In the genomic region with DNA sequence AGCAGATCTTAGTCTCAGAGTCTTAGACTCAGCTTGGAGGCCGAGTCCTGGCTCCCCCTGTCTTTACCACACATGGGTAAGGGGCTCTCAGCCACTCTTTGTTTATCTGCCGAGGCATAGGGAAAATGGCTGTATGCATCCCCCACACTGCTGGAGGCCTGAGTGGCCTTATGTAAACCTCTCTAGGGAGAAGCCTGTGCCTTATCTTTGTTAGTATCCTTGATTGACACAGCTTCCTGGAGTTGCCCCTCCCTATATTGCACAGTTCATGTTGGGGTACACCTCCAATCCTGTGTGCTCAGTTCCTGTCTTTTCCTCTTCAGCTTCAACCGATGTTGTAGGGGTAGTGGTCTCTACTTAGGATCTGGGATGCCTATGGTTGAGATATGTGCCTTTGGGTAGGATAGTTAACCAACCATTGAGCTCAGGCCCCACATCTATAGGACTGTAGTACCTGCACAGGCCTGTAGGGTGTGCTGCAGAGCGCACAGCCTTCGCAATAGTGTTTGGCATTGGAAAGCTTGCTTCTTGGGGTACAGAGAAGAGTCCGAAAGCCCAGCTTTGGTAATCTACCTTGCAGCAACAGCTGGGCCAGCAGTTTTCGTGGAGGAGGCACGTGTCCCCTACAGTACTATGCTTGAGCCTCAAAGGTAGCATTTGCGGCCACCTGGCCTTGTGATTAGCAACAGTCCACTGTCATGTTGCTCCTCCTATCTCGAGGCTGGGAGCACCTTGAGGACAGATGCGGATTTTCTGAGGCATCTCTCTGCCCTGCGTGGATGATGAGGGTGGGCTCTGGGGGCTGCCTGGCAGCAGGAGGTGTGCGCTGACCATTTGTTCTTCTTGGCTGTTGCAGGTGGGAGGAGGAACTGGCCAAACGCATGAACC, we compare ENCODE assay signal across 8 mouse cellular contexts. TPM values are rescaled to one million over a fixed set of nuclear protein-coding genes. Genes with fewer than 3 reads are reported as not detected.
DNase-seq lines count a peak whose midpoint lies in the region; ATAC-seq and TF ChIP-seq lines count a peak whose summit lies in the region.

A gene (plus strand): TSS at position 830 of the 888 bp plus-strand sequence.

- H3K4me3 ChIP-seq in embryonic fibroblast, embryonic 13.5 days (ENCODE audit: insufficient read depth, low read length), result no peak within 1 kb of the TSS
- no peak within 1 kb of the TSS for H3K4me3 ChIP-seq in intestine, postnatal 0 days (ENCODE audit: low read depth, low read length)
- no peak within 1 kb of the TSS for H3K4me3 ChIP-seq in lung, adult 2 months (replicated peaks; ENCODE audit: extremely low read depth, low read depth, low read length)

- peaks cover 10% of the 10 kb centered on the region for H3K36me3 ChIP-seq in intestine, postnatal 0 days (ENCODE audit: control insufficient read depth, insufficient read depth)

- H3K9ac ChIP-seq in intestine, postnatal 0 days (ENCODE audit: low read depth, low read length), result no peak within 1 kb of the TSS

- H3K4me1 ChIP-seq in embryonic fibroblast, embryonic 13.5 days (ENCODE audit: control insufficient read depth, insufficient read depth, low read length), result peaks cover 36% of the 10 kb centered on the region
- H3K4me1 ChIP-seq in intestine, postnatal 0 days (replicated peaks; ENCODE audit: control insufficient read depth, insufficient read depth, low read length), result peaks cover 14% of the 10 kb centered on the region
- H3K4me1 ChIP-seq in lung, adult 2 months (ENCODE audit: control insufficient read depth, insufficient read depth, low read length), result peaks cover 31% of the 10 kb centered on the region

- H3K4me2 ChIP-seq in intestine, postnatal 0 days (replicated peaks; ENCODE audit: low read depth), result 0 out of 2 replicates have a peak within 1 kb of the TSS, but pooled peaks have one; percentile 9

- no peak for TF ChIP-seq POLR2A in embryonic fibroblast, embryonic 13.5 days (IDR thresholded peaks at IDR 0.05; ENCODE audit: low read depth, low read length)
- TF ChIP-seq POLR2A in lung, adult 2 months (IDR thresholded peaks at IDR 0.05; ENCODE audit: borderline replicate concordance, extremely low read depth, low read depth, low read length), result no peak

- H3K27me3 ChIP-seq in intestine, postnatal 0 days (replicated peaks; ENCODE audit: control insufficient read depth, insufficient read depth, low read length), result 0 out of 2 replicates have a peak, but pooled peaks cover 6% of the 10 kb centered on the region

- H3K27ac ChIP-seq in embryonic fibroblast, embryonic 13.5 days (ENCODE audit: insufficient read depth, low read length), result peak within 1 kb of the TSS; percentile 99
- H3K27ac ChIP-seq in intestine, postnatal 0 days (ENCODE audit: low read depth, low read length), result peak within 1 kb of the TSS; percentile 63

- ATAC-seq in cerebellum, adult (ENCODE audit: insufficient number of reproducible peaks, low FRiP score, low TSS enrichment), result no peak
- ATAC-seq in intestine, postnatal 0 days, result no peak

- peak; percentile 63 for DNase-seq in cerebellum, adult 11 months
- DNase-seq in urinary bladder, postnatal 14 days (ENCODE audit: low spot score), result peak; percentile 58
- DNase-seq in urinary bladder, postnatal 10 days (ENCODE audit: low spot score), result no peak
- peak; percentile 70 for DNase-seq in lung, adult 2 months
- peak; percentile 33 to 73 for DNase-seq in spleen, adult 18-20 months

- TF ChIP-seq CTCF in embryonic fibroblast, embryonic 13.5 days (IDR thresholded peaks at IDR 0.05; ENCODE audit: borderline replicate concordance, insufficient read depth, low read length), result peak; percentile 70; the same call in 1 of the 2 replicates
- peak; percentile 95 for TF ChIP-seq CTCF in intestine, postnatal 0 days (IDR thresholded peaks at IDR 0.05; ENCODE audit: low read depth)
- peak; percentile 96 for TF ChIP-seq CTCF in lung, adult 2 months (IDR thresholded peaks at IDR 0.05; ENCODE audit: insufficient read depth, low read length)

- whole genome bisulfite sequencing in intestine, postnatal 0 days, result 54% methylated on average over 14 of the region's 14 CpGs
- WGBS in lung, adult 2 months, result 46% methylated on average over 14 of the region's 14 CpGs

- H3K9me3 ChIP-seq in intestine, postnatal 0 days (ENCODE audit: control insufficient read depth), result no peaks in the 10 kb centered on the region

RNA-seq across cellular contexts. Expression of the gene that starts here (rescaled TPM):
- not detected in 2 replicates for polyA plus RNA-seq in embryonic fibroblast, embryonic 13.5 days (2011; ENCODE audit: insufficient read length, low read depth, missing spikeins)
- not detected in 2 replicates for polyA plus RNA-seq in intestine, postnatal 0 days (2015; fragmentation: Nextera tagmentation; extraction: Ambion mirVana)
- polyA plus RNA-seq in lung, adult 2 months (2012; rRNA removed), result 0.02 TPM in 1 of 2 replicates, not detected in the other

Comparison
In these comparisons a context has a peak if more than half of its experiments do, and no peak if none do; other contexts are left out.
1. Peak in DNase-seq in lung, adult 2 months; RNA of the gene not detected or under 1 TPM.